Mouse (Mus musculus) brain, adult 2 months (tissue): ENCODE measurements at regions not wholly inside any gene's neighbourhood (a gene's known extent, or its start where the extent isn't known, plus 50 kb on each side); places are given as distances from the start of the nearest gene placed in this dataset.

Experiments
- DNase-seq: peaks from one replicate; pipeline ENCODE4 v3.0.0; 2011; ENCODE audit warnings: low read depth, low spot score

DNA sequence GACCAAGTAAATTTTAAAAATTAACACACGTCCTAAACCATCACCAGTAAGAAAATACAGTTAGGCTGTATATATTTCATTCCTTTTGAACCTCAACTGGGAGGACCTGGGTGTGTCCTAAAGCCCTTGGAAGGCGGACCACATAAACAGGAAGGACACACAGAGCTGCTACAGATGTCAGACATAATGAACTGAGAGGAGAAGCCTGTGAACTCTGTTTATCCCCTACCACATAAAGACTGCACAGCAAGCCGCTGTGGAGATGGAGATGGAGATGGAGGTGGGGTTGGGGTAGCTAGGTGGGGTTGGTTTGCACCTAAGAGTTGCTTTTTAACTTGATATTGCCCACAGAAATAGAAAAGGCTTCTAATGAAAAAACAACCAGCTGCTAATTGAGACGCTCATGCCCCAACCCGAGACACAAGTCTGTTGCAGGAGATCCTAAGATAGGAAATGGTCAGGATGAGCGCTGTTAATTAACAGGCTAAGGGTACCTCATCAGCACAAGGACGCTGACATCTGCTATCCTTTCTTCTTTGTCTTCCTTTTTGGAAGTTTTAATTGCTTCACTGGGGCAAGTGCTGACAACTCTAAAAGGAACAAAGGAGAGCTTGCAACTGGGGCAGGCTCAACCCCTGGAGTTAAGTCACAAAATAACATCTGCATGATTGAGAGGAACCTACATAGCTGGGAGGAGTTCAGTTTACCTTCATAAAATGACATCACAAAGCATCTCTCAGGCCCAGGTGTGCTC, 119.3 kb upstream of the Lyplal1 start:
- DNase-seq, result no peak

DNA sequence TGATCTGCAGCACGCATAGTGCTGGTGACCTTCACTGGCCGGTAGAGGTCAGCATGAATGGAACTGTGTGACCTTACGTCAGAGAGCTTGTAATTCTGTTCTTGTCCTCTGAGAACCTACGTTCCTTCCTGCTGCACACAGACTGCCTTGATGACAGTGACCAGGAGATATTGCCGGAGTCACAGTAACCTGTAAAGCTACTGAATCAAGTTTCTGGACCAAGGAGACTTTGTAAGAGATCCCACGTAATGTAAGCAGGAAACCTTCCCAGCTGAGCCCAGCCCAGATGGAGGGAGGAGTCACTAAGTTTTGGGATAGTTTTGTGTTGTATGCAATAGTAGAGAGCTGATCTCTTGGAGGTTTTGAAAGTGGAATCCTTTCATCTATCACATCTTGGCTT, 117.4 kb upstream of the Lyplal1 start:
- no peak for DNase-seq

DNA sequence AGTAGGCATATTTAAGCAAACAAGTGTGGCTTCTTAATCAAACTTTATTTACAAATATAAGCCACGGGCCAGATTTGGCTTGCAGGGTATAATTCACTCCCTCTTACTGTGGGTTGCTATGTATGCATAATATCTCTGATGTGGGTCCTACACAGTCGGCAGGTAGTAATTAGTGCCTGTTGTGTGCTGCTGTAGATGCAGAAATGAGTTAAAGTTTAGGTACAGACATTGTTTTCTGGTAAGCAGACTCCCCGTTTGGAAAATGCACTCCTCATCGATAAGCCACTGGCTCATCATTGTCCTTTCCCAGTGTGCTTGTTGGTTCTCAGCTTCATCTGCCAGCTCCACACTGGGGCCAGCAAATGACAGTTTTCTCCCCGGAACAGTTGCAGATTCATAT, 113.4 kb upstream of the Lyplal1 start:
- DNase-seq, result no peak

DNA sequence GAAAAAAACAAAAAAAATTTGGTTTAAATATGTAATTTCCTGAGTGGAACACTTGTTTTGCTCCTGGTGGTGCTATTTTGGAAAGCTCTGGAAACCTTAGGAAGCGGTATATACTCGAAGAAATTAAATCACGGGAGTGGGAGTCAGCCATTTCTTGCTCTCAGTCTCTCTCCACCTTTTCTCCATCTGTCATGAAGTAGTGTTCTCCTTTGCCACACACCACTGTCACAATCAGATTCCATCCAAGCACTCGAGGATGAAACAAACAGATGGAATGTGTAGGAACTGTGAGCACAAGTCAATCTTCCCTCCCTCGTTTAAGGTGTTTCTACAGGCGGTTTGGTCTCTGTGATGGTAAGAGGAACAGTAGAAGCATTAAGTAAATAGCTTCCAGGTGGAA, 112.7 kb upstream of the Lyplal1 start:
- peak; percentile 82 for DNase-seq

DNA sequence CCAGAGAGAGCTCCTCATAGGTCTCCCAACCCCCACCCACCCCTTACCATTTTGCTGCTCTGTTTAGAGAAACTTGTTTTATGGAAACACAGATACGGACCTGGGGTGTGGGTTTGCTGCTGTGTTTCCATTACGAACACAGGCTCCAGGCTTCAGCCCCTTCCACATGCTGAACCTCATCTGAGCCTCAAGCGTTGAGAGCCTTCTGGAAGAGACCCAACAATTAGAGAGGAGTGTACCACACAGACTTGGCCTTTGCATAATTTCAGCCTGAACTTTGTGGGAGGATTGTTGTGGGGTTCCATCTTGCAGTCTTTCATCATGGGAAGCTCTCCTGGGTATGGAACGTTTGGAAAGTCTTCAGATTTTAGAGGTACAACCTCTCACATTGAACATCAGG, 111.3 kb upstream of the Lyplal1 start:
- no peak for DNase-seq

DNA sequence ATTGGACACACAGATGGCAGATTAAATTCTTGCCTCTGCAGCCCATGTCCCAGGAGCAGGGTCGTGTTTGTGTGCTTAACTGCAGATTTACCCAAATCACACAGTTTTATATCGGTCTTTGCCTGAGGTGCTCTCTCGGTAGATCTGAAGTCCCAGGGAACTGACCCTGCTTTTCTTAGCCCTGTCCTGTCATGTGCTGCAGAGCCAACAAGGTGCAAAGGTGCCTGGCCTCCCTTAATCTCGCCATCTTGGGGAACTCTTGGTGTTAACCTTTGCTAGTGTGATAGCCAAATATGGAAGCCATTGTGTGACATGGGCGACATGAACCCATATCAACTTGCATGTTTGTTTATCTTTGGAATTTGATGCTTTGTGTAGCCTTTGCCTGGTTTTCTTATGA, 107.1 kb upstream of the Lyplal1 start:
- no peak for DNase-seq

DNA sequence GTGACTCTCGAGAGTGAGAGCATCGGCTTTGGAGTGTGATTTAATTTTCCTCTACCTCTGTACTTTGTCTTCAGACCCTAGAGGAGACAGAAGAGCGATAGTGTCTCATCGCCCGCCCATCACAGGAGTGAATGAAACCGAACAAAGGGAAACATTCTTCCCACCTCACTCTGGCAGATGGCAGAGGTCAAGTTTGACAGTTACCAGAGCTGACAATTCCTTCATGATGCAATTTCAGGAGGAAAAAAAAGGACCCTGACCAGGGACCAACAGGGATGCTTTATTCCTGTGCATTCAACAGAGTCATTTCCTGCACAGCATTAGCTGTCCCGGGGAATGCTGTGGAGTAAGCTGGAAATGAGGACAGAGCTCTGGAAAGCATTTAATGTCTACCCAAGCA, 106.3 kb upstream of the Lyplal1 start:
- no peak for DNase-seq

DNA sequence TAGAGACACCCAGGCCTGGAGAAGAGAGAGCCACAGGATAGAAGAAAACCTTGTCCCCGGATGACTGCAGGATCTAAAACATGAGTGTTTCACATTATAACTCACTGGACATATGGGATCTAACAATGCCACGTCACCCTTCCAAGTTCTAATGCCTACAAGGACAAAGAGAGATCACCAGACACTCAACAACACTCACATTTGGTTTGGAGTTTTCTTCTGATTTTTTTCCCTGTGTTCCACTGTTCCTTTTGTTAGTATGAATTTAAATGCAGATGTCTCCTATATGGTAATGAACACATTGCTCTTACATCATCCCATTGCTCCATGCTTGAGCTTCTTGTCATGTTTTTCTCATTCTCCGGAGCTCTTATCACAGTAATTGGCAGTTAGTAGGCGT, 101.9 kb upstream of the Lyplal1 start:
- no peak for DNase-seq

DNA sequence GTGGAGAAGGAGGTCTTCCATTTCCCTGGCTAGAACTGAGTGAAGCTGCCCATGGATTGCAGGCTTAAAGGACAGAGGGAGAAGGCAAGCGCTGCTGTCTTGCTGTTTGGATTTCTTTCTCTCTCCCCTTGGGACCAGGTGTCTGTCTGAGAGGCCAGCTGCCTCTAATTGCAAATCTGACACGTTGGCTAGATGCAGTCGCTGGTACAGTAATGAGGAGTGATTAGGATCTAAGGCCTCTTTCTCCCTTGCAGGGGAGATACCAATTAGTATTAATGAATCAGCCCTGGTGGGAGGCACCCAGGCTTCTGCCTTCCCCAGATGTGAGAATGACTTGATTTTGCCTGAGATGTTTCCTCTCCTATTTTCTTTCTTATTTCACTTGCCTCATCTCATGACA, 100.1 kb upstream of the Lyplal1 start:
- peak; percentile 14 for DNase-seq

DNA sequence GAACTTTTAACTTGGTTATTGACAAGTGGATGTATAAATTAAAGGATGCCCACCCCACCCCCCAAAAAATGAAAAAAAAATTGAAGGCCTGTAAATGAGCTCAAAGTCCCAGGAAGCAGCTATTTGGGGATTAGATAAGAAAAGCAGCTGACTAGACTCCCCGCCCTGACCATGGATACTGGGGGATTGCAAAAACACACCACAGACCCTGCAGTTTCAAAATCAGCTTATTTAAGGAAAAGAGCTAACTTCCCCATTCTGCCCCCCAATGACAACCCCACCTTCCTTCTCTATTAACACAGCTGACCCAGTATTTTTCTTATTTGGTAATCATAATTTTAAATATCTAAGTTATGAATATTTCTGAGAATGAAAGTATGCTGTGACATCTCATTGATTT, 87.0 kb upstream of the Lyplal1 start:
- DNase-seq, result no peak

DNA sequence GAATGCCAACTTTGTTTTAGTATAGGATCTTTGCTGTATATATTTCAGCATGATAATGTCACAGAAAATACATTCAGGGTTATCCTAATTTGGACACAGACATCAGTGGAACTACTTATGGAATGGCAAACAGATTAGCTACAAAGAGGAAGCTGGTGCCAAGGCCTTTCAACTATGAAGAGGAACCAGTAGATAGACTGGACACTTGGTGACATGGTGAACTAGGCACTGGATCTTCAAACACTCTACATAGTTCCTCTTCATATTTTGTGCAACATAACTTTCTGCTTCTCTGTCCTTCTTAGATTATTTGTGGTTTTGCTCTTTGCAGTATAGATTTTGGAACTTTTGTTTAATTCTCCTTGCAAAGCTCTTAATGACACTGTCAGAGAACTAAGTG, 85.4 kb upstream of the Lyplal1 start:
- DNase-seq, result no peak

DNA sequence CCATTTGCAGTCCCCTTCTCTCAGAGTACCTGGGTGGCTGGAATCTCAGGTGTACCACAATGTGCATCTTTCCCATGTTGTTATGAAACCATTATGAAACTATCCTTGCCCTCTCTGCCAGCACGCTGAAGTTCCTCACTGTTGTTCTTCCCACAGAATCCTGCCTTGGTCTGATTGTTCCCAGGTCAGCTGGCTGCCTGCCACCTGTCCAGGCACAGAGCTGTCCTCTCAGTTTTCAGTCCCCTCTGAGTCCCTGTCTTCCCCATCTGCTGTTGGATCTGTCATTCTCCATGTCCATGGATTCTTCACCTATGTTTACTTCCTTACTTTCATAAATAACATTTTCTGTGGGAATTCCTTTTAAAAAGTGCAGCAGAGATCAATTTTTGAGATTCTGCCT, 81.3 kb upstream of the Lyplal1 start:
- DNase-seq, result no peak

DNA sequence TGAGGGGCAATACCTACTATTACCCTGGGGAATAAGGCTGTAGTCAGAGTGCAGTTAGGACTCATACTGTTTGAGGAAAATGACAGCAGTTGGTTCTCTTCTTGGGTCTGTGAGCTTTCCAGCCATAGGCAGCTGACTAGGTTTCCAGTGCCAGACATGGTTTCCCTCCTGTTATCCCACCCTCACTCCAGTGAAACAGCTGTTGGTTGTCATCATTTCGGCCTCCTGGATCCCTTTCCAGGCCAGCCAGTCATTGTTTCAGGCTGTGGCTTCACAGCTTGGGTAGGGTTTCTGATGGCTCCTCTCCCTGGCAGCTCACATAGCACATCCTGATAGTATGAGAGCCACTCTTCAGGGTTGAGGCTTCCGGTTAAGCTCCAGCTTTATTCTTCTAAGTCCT, 79.9 kb upstream of the Lyplal1 start:
- no peak for DNase-seq

DNA sequence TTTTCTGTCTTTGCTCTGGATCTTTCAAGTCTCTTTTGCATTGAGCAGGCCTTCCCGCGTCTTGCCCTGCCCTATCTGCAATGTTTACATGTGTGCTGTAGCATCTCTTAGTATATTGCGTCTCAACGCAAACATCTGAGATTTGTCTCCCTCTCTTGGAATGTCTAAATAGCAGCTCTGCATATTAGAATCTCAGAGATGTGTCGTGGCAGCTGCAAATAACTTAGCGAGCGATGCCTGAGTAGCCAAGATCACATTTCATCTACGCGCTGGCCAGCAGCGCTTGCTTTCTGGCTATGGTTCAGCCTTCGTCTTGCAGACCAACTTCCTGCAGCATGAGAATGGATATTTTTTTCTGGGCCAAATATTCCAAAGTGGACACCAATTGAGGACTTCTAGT, 72.3 kb upstream of the Lyplal1 start:
- DNase-seq, result no peak

DNA sequence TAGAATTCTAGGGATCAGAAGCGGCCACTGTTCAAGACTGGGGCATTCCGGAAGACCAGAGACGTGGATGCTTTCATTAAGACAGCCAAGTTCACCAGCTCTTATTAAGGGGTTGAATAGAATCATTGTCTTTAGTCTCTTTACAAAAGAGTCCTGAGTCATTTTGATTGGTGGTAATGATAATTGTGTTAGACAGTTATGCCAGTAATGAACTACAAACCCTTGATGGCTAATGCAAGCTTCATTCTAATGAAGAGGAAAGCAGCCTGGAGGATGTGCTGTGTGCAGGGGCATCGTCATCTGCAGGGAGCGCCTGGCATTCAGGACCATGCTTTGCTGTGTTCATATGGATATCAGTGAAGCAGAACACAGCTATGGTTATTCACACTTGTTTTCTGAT, 70.3 kb upstream of the Lyplal1 start:
- no peak for DNase-seq

DNA sequence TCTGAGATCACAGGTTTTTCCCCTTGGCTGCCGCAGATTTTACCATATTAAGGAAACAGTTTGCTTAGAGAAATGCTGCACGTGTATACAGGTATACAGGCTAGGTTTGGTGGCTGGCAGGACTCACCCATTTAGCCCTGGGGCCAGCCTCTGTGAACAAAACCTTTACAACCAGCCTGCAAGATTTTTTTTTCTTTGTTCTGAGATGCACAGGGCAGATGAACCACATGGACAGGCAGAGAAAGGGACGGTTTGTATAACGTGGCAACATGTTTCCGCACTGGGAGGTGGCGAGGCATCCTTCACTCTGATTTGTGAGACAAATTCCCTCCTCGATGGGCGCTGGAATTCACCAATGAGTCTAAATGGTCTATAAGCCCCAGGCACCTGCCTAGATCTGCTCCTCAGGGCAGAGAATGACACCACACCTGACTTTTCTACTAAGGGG, 66.1 kb upstream of the Lyplal1 start:
- DNase-seq, result no peak

DNA sequence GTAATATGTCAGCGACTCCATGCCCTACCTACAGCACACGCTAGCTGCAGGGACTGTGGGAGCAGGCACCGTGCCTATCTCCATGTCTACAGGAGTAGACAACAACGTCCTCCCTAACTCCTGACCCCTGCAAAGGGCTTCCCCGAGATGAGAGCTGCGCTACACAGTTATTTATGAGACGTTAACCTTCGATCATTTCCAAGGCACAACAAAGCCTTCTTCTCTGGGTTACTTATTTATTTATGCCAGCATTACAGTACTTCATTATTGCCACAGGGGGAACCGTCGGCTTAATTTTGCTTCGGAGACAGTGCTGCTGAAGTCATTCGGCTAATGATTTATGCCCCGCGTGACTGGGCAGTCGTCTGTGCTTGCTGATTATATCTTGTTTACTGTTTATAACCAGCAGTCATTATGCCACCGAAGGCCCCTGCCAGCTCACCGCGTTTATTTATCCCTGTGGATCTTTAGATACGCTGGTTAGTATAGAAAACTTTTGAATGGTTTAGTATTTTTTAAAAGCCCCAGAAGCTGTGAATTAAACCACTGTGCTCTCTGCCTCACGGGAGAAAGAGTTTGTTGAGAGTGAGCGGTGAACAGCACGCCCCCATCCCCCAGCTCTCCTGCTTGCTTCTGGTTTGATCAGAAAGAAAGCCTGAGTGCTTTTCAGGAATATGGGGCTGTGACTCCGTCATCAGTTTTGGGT, 65.5 kb upstream of the Lyplal1 start:
- DNase-seq, result peak; percentile 62

DNA sequence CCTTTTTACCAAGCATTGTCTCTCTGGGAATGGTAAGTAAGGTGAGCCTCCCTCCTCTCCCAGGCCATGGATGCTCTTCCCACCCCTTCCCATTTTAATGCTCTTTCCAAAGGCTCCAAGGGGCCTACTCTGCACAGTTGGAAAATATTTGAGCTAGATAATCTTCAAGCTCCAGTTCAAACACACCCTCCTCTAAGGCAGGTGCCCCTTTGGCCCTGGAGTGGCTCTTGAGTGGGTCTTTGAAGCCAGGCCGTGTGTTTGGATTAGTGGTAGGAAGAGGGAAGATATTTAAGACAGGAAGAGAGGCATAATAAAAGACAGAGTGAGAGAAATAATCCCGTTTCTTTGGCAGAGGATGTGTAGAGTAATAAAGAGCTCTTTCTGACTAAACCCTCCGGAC, 59.9 kb upstream of the Lyplal1 start:
- DNase-seq, result no peak

DNA sequence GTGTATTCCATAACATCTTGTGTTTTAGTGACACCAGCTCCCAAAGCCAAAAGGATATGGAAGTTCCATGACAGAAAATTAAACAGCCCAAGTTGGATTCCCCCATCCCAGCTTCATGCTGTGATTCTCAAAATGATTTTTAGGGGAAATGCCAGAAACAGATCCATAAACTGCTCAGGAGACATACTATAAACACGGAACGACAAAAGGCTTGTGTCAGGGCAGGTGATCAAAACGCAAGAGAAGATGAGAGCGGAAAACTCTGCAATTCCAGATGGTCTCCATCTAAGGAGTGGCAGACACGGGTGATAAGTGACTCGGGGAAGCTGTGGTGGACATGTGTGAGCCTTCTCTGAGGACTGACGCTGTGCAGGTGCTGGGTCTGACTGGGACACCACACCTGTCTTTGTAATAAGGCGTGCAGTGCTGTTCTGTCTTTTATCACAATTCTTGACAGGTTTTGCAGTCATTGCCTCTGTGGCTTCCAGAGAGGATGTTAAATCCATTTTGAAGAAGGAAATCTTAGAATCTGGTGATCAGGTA, 56.4 kb upstream of the Lyplal1 start:
- DNase-seq, result no peak

DNA sequence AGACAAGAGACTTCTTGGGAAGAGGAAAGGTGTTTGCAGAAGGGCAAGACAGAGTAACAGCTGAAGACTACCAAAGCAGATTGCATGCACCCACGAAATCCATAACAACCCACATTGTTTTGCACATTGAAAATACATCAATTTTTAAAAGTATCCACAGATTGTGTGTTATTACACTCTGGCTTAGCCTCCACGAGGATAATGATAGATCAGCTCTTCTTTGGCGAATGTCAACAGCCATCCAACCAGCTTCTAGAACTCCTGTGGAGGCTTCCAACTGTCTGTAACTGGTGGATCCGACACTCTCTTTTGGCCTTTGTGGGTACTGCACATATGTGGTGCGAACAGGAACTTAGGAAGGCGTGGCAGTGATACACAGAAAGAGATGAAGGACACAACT, 54.6 kb upstream of the Lyplal1 start:
- DNase-seq, result no peak
